Mouse (Mus musculus): ENCODE results near the gene Cdr2l. TPM values are rescaled to one million over a fixed set of nuclear protein-coding genes. Genes with fewer than 3 reads are reported as not detected.

The Cdr2l gene
- 0.38 and 0.57 TPM in 2 replicates for polyA plus RNA-seq (2012; ENCODE audit: low replicate concordance)

GRCm38 (mm10) chr11:115381743-115382539, at the start of gene Cdr2l:
Cdr2l (plus strand) TSS chr11:115381916.

GRCm38 (mm10) chr11:115334531-115334930, 47.2 kb upstream of the Cdr2l start, which contains the start of gene Otop3:
Otop3 (plus strand) TSS chr11:115334731.

GRCm38 (mm10) chr11:115367395-115367944, 14.2 kb upstream of the Cdr2l start, which contains the start of gene Hid1:
Hid1 (minus strand) TSS chr11:115367756.

GRCm38 (mm10) chr11:115403338-115404124, 21.8 kb downstream of the Cdr2l start, which contains the start of gene Mrpl58:
Mrpl58 (plus strand) TSS chr11:115403752.

GRCm38 (mm10) chr11:115419531-115420237, 38.0 kb downstream of the Cdr2l start, which contains the start of the genes Atp5h and Kctd2:
Atp5h (minus strand) TSS chr11:115419962.
Kctd2 (plus strand) TSS chr11:115420128.

GRCm38 (mm10) chr11:115439906-115440595, 58.3 kb downstream of the Cdr2l start, which contains the start of gene Trim80:
Trim80 (plus strand) TSS chr11:115440545.

Other genes starting within 250 kb of the Cdr2l start
- 9.6 and 10.1 TPM in 2 replicates for gene Cd300lf, start 247.9 kb upstream of the Cdr2l start, polyA plus RNA-seq (2012; ENCODE audit: low replicate concordance)
- gene Slc9a3r1, start 218.6 kb upstream of the Cdr2l start, polyA plus RNA-seq (2012; ENCODE audit: low replicate concordance), result 226 and 228 TPM in 2 replicates
- 17.0 and 23.5 TPM in 2 replicates for gene Tmem104, start 194.4 kb upstream of the Cdr2l start, polyA plus RNA-seq (2012; ENCODE audit: low replicate concordance)
- gene Nat9, start 194.1 kb upstream of the Cdr2l start, polyA plus RNA-seq (2012; ENCODE audit: low replicate concordance), result 12.2 and 13.9 TPM in 2 replicates
- 0.73 and 1.1 TPM in 2 replicates for gene Grin2c, start 114.7 kb upstream of the Cdr2l start, polyA plus RNA-seq (2012; ENCODE audit: low replicate concordance)
- gene Fdxr, start 104.9 kb upstream of the Cdr2l start, polyA plus RNA-seq (2012; ENCODE audit: low replicate concordance), result 27.3 and 45.0 TPM in 2 replicates
- 0.40 and 0.51 TPM in 2 replicates for gene Fads6, start 84.3 kb upstream of the Cdr2l start, polyA plus RNA-seq (2012; ENCODE audit: low replicate concordance)
- gene Otop2, start 74.8 kb upstream of the Cdr2l start, polyA plus RNA-seq (2012; ENCODE audit: low replicate concordance), result not detected in 2 replicates
- gene Ush1g, start 59.9 kb upstream of the Cdr2l start, polyA plus RNA-seq (2012; ENCODE audit: low replicate concordance), result 0.42 TPM in 1 of 2 replicates, not detected in the other
- 0.04 and 0.09 TPM in 2 replicates for gene Otop3, start 47.2 kb upstream of the Cdr2l start, polyA plus RNA-seq (2012; ENCODE audit: low replicate concordance)
- gene Hid1, start 14.2 kb upstream of the Cdr2l start, polyA plus RNA-seq (2012; ENCODE audit: low replicate concordance), result 9.7 and 10.9 TPM in 2 replicates
- 47.1 and 50.2 TPM in 2 replicates for gene Mrpl58, start 21.8 kb downstream of the Cdr2l start, polyA plus RNA-seq (2012; ENCODE audit: low replicate concordance)
- gene Atp5h, start 38.0 kb downstream of the Cdr2l start, polyA plus RNA-seq (2012; ENCODE audit: low replicate concordance), result 10.1 and 103 TPM in 2 replicates
- 29.7 and 94.9 TPM in 2 replicates for gene Kctd2, start 38.2 kb downstream of the Cdr2l start, polyA plus RNA-seq (2012; ENCODE audit: low replicate concordance)
- gene Trim80, start 58.6 kb downstream of the Cdr2l start, polyA plus RNA-seq (2012; ENCODE audit: low replicate concordance), result 0.07 TPM in 1 of 2 replicates, not detected in the other
- gene Slc16a5, start 80.6 kb downstream of the Cdr2l start, polyA plus RNA-seq (2012; ENCODE audit: low replicate concordance), result 5.6 and 10.2 TPM in 2 replicates
- gene Armc7, start 93.8 kb downstream of the Cdr2l start, polyA plus RNA-seq (2012; ENCODE audit: low replicate concordance), result 137 and 301 TPM in 2 replicates
- 133 and 179 TPM in 2 replicates for gene Nt5c, start 109.9 kb downstream of the Cdr2l start, polyA plus RNA-seq (2012; ENCODE audit: low replicate concordance)
- 264 and 267 TPM in 2 replicates for gene Jpt1, start 132.5 kb downstream of the Cdr2l start, polyA plus RNA-seq (2012; ENCODE audit: low replicate concordance)
- 92.3 and 235 TPM in 2 replicates for gene Sumo2, start 154.4 kb downstream of the Cdr2l start, polyA plus RNA-seq (2012; ENCODE audit: low replicate concordance)
- 7.0 and 16.9 TPM in 2 replicates for gene Nup85, start 182.5 kb downstream of the Cdr2l start, polyA plus RNA-seq (2012; ENCODE audit: low replicate concordance)
- gene Mrps7, start 222.0 kb downstream of the Cdr2l start, polyA plus RNA-seq (2012; ENCODE audit: low replicate concordance), result 21.2 and 30.2 TPM in 2 replicates
- 106 and 161 TPM in 2 replicates for gene Gga3, start 222.1 kb downstream of the Cdr2l start, polyA plus RNA-seq (2012; ENCODE audit: low replicate concordance)
- 92.1 and 155 TPM in 2 replicates for gene Mif4gd, start 231.1 kb downstream of the Cdr2l start, polyA plus RNA-seq (2012; ENCODE audit: low replicate concordance)
- 71.6 and 118 TPM in 2 replicates for gene Slc25a19, start 246.4 kb downstream of the Cdr2l start, polyA plus RNA-seq (2012; ENCODE audit: low replicate concordance)

All from hematopoietic multipotent progenitor cell, adult 10-12 weeks (in vitro differentiated cells).